Mouse (Mus musculus) liver, embryonic 12.5 days (tissue): ENCODE results near the gene A230050P20Rik. TPM values are rescaled to one million over a fixed set of nuclear protein-coding genes. Genes with fewer than 3 reads are reported as not detected.

Experiments
- ATAC-seq: fragments of 200-750 bp; cut with Nextera tagmentation; 2 replicates; pipeline ENCODE4 v1.8.0; 2017; ENCODE audit warnings: moderate number of reproducible peaks, mild to moderate bottlenecking, moderate library complexity
- H3K27ac ChIP-seq: fragments of 300-500 bp; sonication (generic); 2 replicates; pipeline ENCODE4 v1.5.1; 2016; ENCODE audit warnings: mild to moderate bottlenecking
- H3K27me3 ChIP-seq: fragments of 300-500 bp; sonication (generic); replicated peaks from 2 replicates; pipeline ENCODE4 v1.6.1; 2016; ENCODE audit warnings: mild to moderate bottlenecking, moderate library complexity
- H3K36me3 ChIP-seq: fragments of 300-500 bp; sonication (generic); 2 replicates; pipeline ENCODE4 v1.6.1; 2016; ENCODE audit warnings: mild to moderate bottlenecking, moderate library complexity
- H3K4me1 ChIP-seq: fragments of 300-500 bp; sonication (generic); 2 replicates; pipeline ENCODE4 v1.6.1; 2016
- H3K4me2 ChIP-seq: fragments of 300-500 bp; sonication (generic); 2 replicates; pipeline ENCODE4 v1.6.1; 2016; ENCODE audit warnings: mild to moderate bottlenecking, moderate library complexity
- H3K4me3 ChIP-seq: fragments of 300-500 bp; sonication (generic); 2 replicates; pipeline ENCODE4 v1.5.1; 2016; ENCODE audit warnings: mild to moderate bottlenecking, moderate library complexity
- H3K9ac ChIP-seq: fragments of 300-500 bp; sonication (generic); 2 replicates; pipeline ENCODE4 v1.6.1; 2016; ENCODE audit warnings: mild to moderate bottlenecking, moderate library complexity
- H3K9me3 ChIP-seq: fragments of 300-500 bp; sonication (generic); replicated peaks from 2 replicates; pipeline ENCODE4 v1.6.1; 2016; ENCODE audit warnings: mild to moderate bottlenecking, moderate library complexity
- WGBS: fragments of 180-500 bp; shearing (Covaris S2); methylation state at CpG from one replicate; pipeline ENCODE4 v1.1.7; 2016; ENCODE audit not compliant: insufficient replicate concordance; 5-methylcytosine and 5-hydroxymethylcytosine counted together
- microRNA-seq: library from miRNA; unstranded; fragments of <30 nt; microRNA quantifications from one replicate; pipeline ENCODE4, GENCODE M21; 2017
- polyA plus RNA-seq: library from polyadenylated mRNA; unstranded; fragments of >200 nt; fragmentation: Nextera tagmentation; extraction: Ambion mirVana; gene quantifications from 2 replicates; pipeline ENCODE4 v1.2.1, GENCODE M21; 2016

Gene A230050P20Rik
- polyA plus RNA-seq, 1 experiment from 2014 or later, result 7.9 TPM

DNA sequence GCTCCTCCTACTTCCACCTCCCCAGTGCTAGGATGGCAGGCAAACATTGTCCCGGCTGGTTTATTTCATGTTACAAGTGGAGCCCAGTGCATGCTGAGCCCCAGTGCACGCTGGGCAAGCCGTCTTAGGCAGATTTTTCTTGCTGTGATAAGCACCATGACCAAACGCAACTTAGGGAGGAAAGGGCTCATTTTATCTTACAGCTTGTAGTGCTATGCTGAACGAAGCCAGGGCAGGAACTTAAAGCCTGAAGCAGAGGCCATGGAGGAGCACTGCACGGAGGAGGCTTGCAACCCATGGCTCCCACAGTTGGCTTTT, 33.7 kb downstream of the A230050P20Rik start:
- peak overlapping the region; percentile 48; the same call in 1 of the 2 replicates for H3K9ac ChIP-seq
- ATAC-seq, result peak; percentile 74
- peaks cover 42% of the 10 kb centered on the region for H3K36me3 ChIP-seq
- peak overlapping the region; percentile 11; the same call in 1 of the 2 replicates for H3K4me3 ChIP-seq
- H3K27ac ChIP-seq, result peak overlapping the region; percentile 78
- no peaks in the 10 kb centered on the region for H3K27me3 ChIP-seq
- WGBS, result 8% methylated on average over 6 of the region's 6 CpGs
- peaks cover 33% of the 10 kb centered on the region for H3K4me1 ChIP-seq
- peak overlapping the region; percentile 57 for H3K4me2 ChIP-seq
- H3K9me3 ChIP-seq, result no peaks in the 10 kb centered on the region

DNA sequence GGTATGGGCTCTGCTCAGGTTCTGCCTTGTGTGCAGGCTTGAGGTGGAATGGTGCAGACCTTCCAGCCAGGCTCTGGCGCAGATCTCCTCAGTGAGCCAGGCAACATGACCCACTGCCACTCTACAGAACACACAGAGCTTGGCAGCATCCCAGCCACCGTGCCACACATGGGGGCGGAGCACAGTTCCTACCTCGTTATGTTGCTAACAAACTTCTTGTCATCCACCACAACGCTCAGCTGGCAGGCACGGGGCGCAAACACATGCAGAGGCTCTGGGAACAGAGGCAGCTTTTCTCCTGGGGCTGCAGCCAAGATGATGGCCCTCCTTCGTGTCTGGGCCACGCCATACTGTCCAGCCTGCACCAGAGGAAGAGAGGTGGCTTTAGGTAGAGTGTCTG, 41.5 kb downstream of the A230050P20Rik start:
- Histone ChIP-seq H3K4me2 (no peak overlapping the region), H3K4me3 (no peak overlapping the region), H3K9me3 (no peaks in the 10 kb centered on the region), H3K36me3 (peaks cover 100% of the 10 kb centered on the region), H3K27me3 (no peaks in the 10 kb centered on the region), H3K9ac (no peak overlapping the region), H3K27ac (no peak overlapping the region), H3K4me1 (no peaks in the 10 kb centered on the region)
- WGBS, result 88% methylated on average over 9 of the region's 9 CpGs
- no peak for ATAC-seq

DNA sequence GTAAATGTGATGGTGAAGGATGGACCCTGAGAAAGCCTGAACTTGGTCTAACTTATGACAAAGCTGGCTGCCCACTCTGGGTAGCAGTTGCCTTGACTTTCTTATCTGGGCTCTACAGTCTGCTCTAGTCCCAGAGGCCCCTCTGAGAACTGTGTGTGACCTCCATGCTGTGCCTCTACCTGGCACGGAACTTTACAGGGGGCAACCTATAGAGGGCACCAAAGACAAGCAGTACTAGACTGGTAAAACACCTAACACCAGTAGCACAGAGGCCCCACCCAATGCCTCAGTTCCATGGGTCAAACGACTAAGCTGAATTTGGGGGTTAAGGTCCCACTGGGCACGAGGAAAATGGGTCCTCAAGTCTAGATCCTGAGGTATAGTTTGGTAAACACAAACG, 47.7 kb downstream of the A230050P20Rik start:
- Histone ChIP-seq H3K27me3 (no peaks in the 10 kb centered on the region), H3K36me3 (peaks cover 100% of the 10 kb centered on the region), H3K4me3 (no peak overlapping the region), H3K4me2 (no peak overlapping the region), H3K27ac (no peak overlapping the region), H3K9me3 (no peaks in the 10 kb centered on the region), H3K4me1 (no peaks in the 10 kb centered on the region), H3K9ac (no peak overlapping the region)
- ATAC-seq, result peak; percentile 70
- WGBS, result 77% methylated on average over 4 of the region's 4 CpGs

DNA sequence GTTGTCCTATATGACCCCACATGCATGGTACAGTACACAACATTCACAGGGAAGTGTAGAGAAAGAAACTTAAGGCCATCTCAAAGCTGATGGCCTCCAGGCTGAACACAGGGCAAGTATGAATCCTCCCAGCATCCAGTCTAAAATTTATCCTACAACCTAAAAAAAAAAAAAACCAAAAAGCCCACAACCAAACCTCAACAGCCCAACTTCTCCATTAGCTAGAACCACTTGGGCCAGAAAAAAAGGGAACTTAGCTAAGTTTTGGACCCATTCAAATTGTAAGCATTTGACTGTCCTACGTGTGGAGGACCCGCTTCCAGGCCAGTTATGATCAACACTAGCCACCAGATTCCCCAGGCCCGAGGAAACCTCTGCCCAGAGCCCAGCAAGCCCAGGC, 54.8 kb downstream of the A230050P20Rik start:
- Histone ChIP-seq H3K4me3 (no peak overlapping the region), H3K36me3 (peaks cover 100% of the 10 kb centered on the region), H3K27ac (no peak overlapping the region), H3K4me1 (0 out of 2 replicates have a peak, but pooled peaks cover 3% of the 10 kb centered on the region), H3K9me3 (no peaks in the 10 kb centered on the region), H3K27me3 (no peaks in the 10 kb centered on the region), H3K4me2 (no peak overlapping the region), H3K9ac (no peak overlapping the region)
- ATAC-seq, result no peak
- WGBS, result 85% methylated on average over 3 of the region's 3 CpGs

Small RNA genes within 50 kb of the gene (microRNA-seq; reads per million reads assigned to microRNA genes)
- gene Mir7081, result not detected

Other genes with a start within 250 kb of the A230050P20Rik start
- gene Ubl5, start 225.8 kb upstream of the A230050P20Rik start, polyA plus RNA-seq, result 307 TPM in 2 replicates
- 6.2 and 6.4 TPM in 2 replicates for gene Fbxl12, start 223.9 kb upstream of the A230050P20Rik start, polyA plus RNA-seq
- gene Pin1, start 216.5 kb upstream of the A230050P20Rik start, polyA plus RNA-seq, result 37.2 and 39.0 TPM in 2 replicates
- 0.28 and 0.32 TPM in 2 replicates for gene Olfm2, start 122.3 kb upstream of the A230050P20Rik start, polyA plus RNA-seq
- gene Col5a3, start 53.6 kb upstream of the A230050P20Rik start, polyA plus RNA-seq, result 0.02 and 0.06 TPM in 2 replicates
- not detected in 2 replicates for gene Rdh8, start 50.1 kb upstream of the A230050P20Rik start, polyA plus RNA-seq
- gene Angptl6, start 11.1 kb downstream of the A230050P20Rik start, polyA plus RNA-seq, result 10.5 and 11.3 TPM in 2 replicates
- 124 and 132 TPM in 2 replicates for gene Ppan, start 19.5 kb downstream of the A230050P20Rik start, polyA plus RNA-seq
- gene Eif3g, start 30.0 kb downstream of the A230050P20Rik start, polyA plus RNA-seq, result 303 and 313 TPM in 2 replicates
- 97.3 and 101 TPM in 2 replicates for gene Dnmt1, start 91.2 kb downstream of the A230050P20Rik start, polyA plus RNA-seq
- 6.6 and 6.7 TPM in 2 replicates for gene S1pr2, start 108.1 kb downstream of the A230050P20Rik start, polyA plus RNA-seq
- gene Mrpl4, start 134.1 kb downstream of the A230050P20Rik start, polyA plus RNA-seq, result 89.3 and 91.4 TPM in 2 replicates
- gene Icam1, start 147.3 kb downstream of the A230050P20Rik start, polyA plus RNA-seq, result 9.9 TPM in 2 replicates
- 231 and 238 TPM in 2 replicates for gene Icam4, start 160.7 kb downstream of the A230050P20Rik start, polyA plus RNA-seq
- gene Icam5, start 163.4 kb downstream of the A230050P20Rik start, polyA plus RNA-seq, result 0.42 and 0.45 TPM in 2 replicates
- gene Zglp1, start 198.5 kb downstream of the A230050P20Rik start, polyA plus RNA-seq, result 0.62 TPM in 1 of 2 replicates, not detected in the other
- gene Gm49373, start 204.5 kb downstream of the A230050P20Rik start, polyA plus RNA-seq, result 0.77 and 0.98 TPM in 2 replicates
- 48.7 and 49.6 TPM in 2 replicates for gene Fdx1l, start 205.0 kb downstream of the A230050P20Rik start, polyA plus RNA-seq
- gene Gm38431, start 223.4 kb downstream of the A230050P20Rik start, polyA plus RNA-seq, result 1.2 and 2.1 TPM in 2 replicates
- 39.8 and 43.8 TPM in 2 replicates for gene Raver1, start 223.4 kb downstream of the A230050P20Rik start, polyA plus RNA-seq